Mouse (Mus musculus) hindbrain, embryonic 11.5 days (tissue): ENCODE results near the gene Raet1e. TPM values are rescaled to one million over a fixed set of nuclear protein-coding genes. Genes with fewer than 3 reads are reported as not detected.
"Not testable (repeated sequence)": the region's sequence is repeated elsewhere in the genome, so short reads cannot be mapped to it uniquely, and the experiment has no call there.

Source experiments
- ATAC-seq: fragments of 200-750 bp; cut with Nextera tagmentation; 2 replicates; pipeline ENCODE4 v1.8.0; 2017; ENCODE audit warnings: mild to moderate bottlenecking, moderate TSS enrichment, moderate library complexity; ENCODE audit not compliant: low FRiP score
- DNase-seq: peaks from one replicate; pipeline ENCODE4 v3.0.0-alpha.2; 2015; ENCODE audit warnings: low spot score
- H3K27ac ChIP-seq: fragments of 300-500 bp; sonication (generic); 2 replicates; pipeline ENCODE4 v1.5.1; 2014; ENCODE audit warnings: mild to moderate bottlenecking, low read depth, low read length
- H3K27me3 ChIP-seq: fragments of 300-500 bp; sonication (generic); 2 replicates; pipeline ENCODE4 v1.6.1; 2014; ENCODE audit warnings: mild to moderate bottlenecking, low read length, moderate library complexity, mixed read lengths; ENCODE audit not compliant: control insufficient read depth, insufficient read depth
- H3K36me3 ChIP-seq: fragments of 300-500 bp; sonication (generic); 2 replicates; pipeline ENCODE4 v1.6.1; 2014; ENCODE audit warnings: mild to moderate bottlenecking, low read length, moderate library complexity, mixed read lengths; ENCODE audit not compliant: control insufficient read depth, insufficient read depth
- H3K4me1 ChIP-seq: fragments of 300-500 bp; sonication (generic); replicated peaks from 2 replicates; pipeline ENCODE4 v1.6.1; 2014; ENCODE audit warnings: low read length, mixed read lengths; ENCODE audit not compliant: control insufficient read depth, insufficient read depth
- H3K4me2 ChIP-seq: fragments of 300-500 bp; sonication (generic); replicated peaks from 2 replicates; pipeline ENCODE4 v1.6.1; 2014; ENCODE audit warnings: mild to moderate bottlenecking, low read depth, low read length
- H3K4me3 ChIP-seq: fragments of 300-500 bp; sonication (generic); 2 replicates; pipeline ENCODE4 v1.5.1; 2014; ENCODE audit warnings: low read depth, low read length
- H3K9ac ChIP-seq: fragments of 300-500 bp; sonication (generic); 2 replicates; pipeline ENCODE4 v1.6.1; 2014; ENCODE audit warnings: low read depth, low read length
- H3K9me3 ChIP-seq: fragments of 300-500 bp; sonication (generic); 2 replicates; pipeline ENCODE4 v1.6.1; 2016; ENCODE audit warnings: low read length; ENCODE audit not compliant: control insufficient read depth
- WGBS: fragments of 180-500 bp; shearing (Covaris S2); extraction: QIAGEN DNeasy Blood & Tissue Kit; methylation state at CpG from one replicate; pipeline ENCODE4 v1.1.7; 2014; 5-methylcytosine and 5-hydroxymethylcytosine counted together
- polyA plus RNA-seq: library from polyadenylated mRNA; unstranded; fragments of >200 nt; fragmentation: Nextera tagmentation; extraction: Ambion mirVana; gene quantifications from 2 replicates; pipeline ENCODE4 v1.2.1, GENCODE M21; 2014

The Raet1e gene
- polyA plus RNA-seq, 1 experiment from 2014 or later: 11.7 TPM

- 0 out of 2 replicates have a peak overlapping the region, but pooled peaks have one; percentile 11 for H3K4me2 ChIP-seq
- DNase-seq: peak; percentile 4
- H3K4me3 ChIP-seq, H3K27ac ChIP-seq, H3K9me3 ChIP-seq, H3K36me3 ChIP-seq, H3K4me1 ChIP-seq, H3K27me3 ChIP-seq, H3K9ac ChIP-seq: not testable (repeated sequence)
- peak; percentile 42; the same call in 1 of the 2 replicates for ATAC-seq
- 10% methylated on average over 9 of the region's 9 CpGs for WGBS
Measured at GRCm38 (mm10) chr10:22163279-22163678, 4.9 kb downstream of the Raet1e start.

DNA sequence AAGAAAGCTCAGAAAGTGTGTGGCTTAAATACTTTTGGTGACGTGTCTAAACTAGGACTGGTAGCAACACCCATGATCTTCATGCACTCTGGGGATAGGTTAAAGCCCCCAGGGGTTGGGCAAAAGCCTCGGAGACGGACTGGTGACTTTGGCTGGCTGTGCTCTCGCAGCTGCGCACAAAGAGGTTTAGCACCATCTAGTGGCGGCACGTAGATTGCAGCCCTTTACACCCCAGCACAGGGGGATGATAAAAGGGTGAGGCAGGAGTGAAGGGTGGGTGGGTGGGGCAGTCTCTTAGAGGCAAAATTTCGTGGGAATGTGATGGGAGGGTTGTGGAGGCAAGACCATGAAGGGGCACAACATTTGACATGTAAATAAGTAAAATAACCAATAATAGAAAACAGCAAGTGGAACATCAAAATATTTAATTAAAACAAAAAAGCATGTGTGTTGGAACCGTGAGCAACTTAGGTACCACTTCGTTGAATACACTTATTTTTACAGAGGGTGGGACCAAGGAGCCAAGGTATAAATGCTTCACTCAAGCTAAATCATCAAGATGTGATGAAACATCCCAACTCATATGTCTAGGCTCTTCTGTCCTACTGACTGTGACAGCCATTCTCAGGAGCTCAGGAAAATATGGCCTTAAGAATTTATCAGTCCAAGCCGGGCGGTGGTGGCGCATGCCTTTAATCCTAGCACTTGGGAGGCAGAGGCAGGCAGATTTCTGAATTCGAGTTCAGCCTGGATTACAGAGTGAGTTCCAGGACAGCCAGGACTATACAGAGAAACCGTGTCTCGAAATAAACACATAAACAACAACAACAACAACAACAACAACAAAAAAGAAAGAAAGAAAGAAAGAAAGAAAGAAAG lies 5.6 kb downstream of the Raet1e start:
- not testable (repeated sequence) for H3K27me3 ChIP-seq, H3K9ac ChIP-seq, H3K4me3 ChIP-seq, H3K36me3 ChIP-seq, H3K4me1 ChIP-seq, H3K27ac ChIP-seq, H3K9me3 ChIP-seq
- peak; percentile 76 for ATAC-seq
- WGBS: 40% methylated on average over 12 of the region's 16 CpGs
- DNase-seq: peak; percentile 77
- 0 out of 2 replicates have a peak overlapping the region, but pooled peaks have one; percentile 11 for H3K4me2 ChIP-seq

DNA sequence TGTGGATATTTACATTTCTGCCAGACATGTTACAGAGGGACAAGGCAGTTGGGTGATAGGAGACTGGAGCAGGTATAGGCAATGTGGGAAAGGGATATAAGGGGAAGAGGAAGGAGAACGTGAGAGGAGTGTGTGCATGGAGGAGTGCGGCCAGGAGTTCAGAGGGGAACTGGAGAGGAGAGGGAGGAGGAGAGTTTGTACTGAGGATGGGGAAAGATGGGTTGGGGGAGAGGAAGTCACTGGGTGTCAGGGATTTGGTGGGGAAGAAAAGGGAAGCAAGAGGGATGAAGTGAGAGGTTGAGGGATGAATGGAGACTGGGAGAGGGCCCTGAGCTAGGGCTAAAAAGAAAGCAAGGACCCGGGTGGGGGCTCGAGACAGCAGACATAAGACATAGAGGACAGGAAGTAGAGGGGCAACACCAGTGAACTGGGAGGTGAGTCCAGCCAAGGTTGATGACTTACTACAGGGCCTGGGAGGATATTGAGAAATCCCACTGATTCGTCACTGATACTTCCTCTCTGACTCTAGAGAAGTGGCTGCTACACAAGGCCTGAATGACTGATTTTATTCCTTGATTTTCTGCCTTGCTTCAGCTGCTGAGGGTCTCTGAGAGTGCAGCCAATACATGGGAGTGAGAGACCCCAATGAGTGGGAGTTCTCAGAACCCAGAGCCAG lies 7.1 kb downstream of the Raet1e start:
- 70% methylated on average over 4 of the region's 5 CpGs for WGBS

GRCm38 (mm10) chr10:22166025-22166424 lies 7.7 kb downstream of the Raet1e start:
- H3K27ac ChIP-seq, H3K9ac ChIP-seq, DNase-seq, ATAC-seq, H3K9me3 ChIP-seq, H3K4me2 ChIP-seq, H3K4me3 ChIP-seq, H3K27me3 ChIP-seq, H3K4me1 ChIP-seq, H3K36me3 ChIP-seq: not testable (repeated sequence)
- 90% methylated on average over 2 of the region's 2 CpGs for WGBS

More for the DNA sequence above, 7.1 kb downstream of the Raet1e start:
- not testable (repeated sequence) for H3K36me3 ChIP-seq, H3K9ac ChIP-seq, H3K9me3 ChIP-seq, H3K4me1 ChIP-seq, H3K4me2 ChIP-seq, H3K27me3 ChIP-seq, DNase-seq, H3K27ac ChIP-seq, ATAC-seq, H3K4me3 ChIP-seq

DNA sequence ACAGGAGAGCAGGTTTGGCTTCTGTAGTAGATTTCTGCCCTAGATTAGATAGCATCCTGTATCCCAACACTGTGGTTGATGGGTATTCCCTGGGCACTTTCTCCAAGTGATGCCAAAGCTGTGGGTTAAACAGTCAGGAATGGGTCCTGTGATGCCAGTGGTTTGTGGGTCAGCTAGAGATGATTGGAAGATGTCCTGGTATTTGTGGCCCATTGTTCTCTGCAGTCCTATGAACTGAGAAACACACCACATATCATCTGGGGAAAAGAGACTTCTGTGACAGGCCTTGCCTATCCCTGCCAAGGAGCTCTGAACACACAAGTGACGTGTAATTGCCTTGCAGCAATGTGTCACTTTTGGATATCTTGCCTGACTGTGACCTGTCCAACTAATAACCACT lies 8.7 kb downstream of the Raet1e start:
- not testable (repeated sequence) for H3K9ac ChIP-seq, H3K9me3 ChIP-seq, H3K4me3 ChIP-seq, H3K36me3 ChIP-seq, H3K4me1 ChIP-seq, ATAC-seq, H3K27ac ChIP-seq, H3K4me2 ChIP-seq, H3K27me3 ChIP-seq, DNase-seq
- 74% methylated on average over 1 of the region's 1 CpGs for WGBS

DNA sequence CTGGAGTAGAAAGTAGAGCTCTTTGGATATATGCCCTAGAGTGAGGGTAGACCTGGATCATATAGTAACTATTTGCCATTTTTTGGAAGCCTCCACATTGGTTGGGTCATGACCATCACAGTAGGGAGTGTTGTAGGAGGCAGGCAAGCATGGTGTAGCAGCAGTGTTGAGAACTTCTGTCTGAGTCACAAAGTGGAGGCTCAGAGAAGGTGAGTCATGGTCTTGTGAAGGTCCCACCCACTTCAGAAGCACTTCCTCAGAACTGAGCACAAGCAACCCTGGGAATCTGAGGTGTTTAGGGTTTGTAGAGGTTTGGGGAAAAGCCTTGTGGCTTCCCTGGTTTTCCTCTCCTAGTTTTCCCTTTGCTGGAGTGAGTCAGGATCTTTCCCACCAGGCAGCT lies 10.7 kb downstream of the Raet1e start:
- H3K9ac ChIP-seq, H3K9me3 ChIP-seq, ATAC-seq, H3K4me1 ChIP-seq, H3K4me2 ChIP-seq, H3K36me3 ChIP-seq, H3K27me3 ChIP-seq, DNase-seq, H3K27ac ChIP-seq, H3K4me3 ChIP-seq: not testable (repeated sequence)

DNA sequence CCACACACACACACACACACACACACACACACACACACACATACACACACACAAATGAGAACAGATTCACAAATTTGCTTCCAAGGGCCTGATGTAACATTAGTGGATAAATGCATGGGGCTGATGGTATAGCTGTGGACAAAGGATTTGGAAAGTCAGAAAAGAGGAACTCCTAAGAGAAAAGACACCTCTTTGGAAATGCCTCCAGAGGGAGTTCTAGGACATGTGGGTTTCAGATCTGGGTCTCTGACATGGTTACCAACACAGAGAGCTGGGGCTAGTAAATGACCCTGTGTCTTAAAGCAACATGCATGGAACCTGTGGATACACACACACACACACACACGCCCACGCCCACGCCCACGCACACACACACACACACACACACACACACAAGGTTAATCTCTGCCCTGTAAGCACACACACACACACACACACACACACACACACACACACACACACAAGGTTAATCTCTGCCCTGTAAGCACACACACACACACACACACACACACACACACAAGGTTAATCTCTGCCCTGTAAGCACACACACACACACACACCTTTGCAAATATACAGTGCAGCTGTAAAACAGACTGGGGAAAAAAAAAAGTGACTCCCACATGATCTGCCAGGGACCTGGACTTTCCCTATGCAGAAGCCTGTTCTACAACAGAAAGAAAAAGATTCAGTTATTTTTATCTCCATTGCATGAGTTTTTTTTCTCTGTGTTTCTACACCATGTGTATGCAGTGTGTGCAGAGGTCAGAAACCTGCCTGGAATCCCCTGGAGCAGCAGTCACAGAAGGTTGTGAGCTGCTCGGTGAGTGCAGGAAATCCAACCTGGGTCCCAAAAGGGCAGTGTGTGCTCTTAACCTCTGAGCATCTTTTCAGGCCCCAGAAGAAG lies 14.3 kb downstream of the Raet1e start:
- ATAC-seq: 0 out of 2 replicates have a peak, but pooled peaks have one; percentile 22
- H3K27ac ChIP-seq, DNase-seq, H3K4me3 ChIP-seq, H3K4me1 ChIP-seq, H3K9ac ChIP-seq, H3K27me3 ChIP-seq, H3K36me3 ChIP-seq, H3K9me3 ChIP-seq: not testable (repeated sequence)
- H3K4me2 ChIP-seq: 0 out of 2 replicates have a peak overlapping the region, but pooled peaks have one; percentile 3
- 50% methylated on average over 4 of the region's 5 CpGs for WGBS

- ATAC-seq: peak; percentile 79
- not testable (repeated sequence) for H3K36me3 ChIP-seq, H3K9ac ChIP-seq, H3K27me3 ChIP-seq, H3K4me3 ChIP-seq, H3K4me1 ChIP-seq, H3K27ac ChIP-seq, H3K9me3 ChIP-seq
- 0 out of 2 replicates have a peak overlapping the region, but pooled peaks have one; percentile 3 for H3K4me2 ChIP-seq
- WGBS: 15% methylated on average over 12 of the region's 17 CpGs
- DNase-seq: peak; percentile 20
Measured at GRCm38 (mm10) chr10:22173335-22174189, 15.2 kb downstream of the Raet1e start.
